Mouse (Mus musculus): ENCODE results near the gene Pheta2.
A peak's percentile ranks its signal among the peaks of the same experiment; 100 is the strongest.
"Not testable (repeated sequence)": the region's sequence is repeated elsewhere in the genome, so short reads cannot be mapped to it uniquely, and the experiment has no call there.

The Pheta2 gene

DNA sequence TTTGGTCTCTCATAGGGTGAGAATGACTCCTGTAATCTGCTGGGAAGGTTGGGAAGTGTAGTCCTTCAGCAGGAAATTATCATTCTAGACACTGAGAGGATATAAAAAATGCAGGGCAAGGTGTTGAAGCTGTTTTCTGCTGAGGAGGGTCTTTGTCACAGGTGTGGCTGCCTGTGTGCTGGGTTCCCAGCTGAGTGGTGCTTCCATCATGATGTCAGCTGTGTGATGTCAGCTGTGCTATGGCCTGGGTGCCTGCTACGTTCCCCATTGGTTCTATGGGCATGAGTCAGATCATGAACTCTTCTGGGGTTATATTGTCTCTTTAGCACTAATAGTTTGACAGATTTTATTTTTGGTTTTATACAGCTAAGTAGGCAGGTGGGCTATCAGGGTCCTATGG, 30.1 kb downstream of the Pheta2 start:
- no peak for DNase-seq (ENCODE audit: low spot score in 2 of 2)

DNA sequence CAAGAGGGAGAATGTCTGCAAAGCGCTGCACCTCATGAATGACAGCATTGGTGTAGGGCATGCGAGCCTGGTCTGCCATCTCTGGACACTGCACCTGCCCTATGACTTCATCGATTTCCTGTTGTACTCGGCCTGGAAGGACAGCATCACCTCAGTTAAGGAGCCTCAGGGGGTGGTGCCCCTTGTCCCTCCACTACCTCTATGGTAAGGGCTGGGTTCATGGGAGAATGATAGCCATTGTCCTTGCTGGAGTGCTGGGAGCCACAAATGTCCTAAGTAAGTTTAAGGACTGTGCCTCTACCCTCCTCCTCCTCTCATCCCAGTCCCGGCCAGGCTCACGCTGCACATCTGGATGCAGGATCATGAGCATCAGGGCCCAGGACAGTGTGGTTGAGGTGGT, 33.7 kb downstream of the Pheta2 start:
- DNase-seq (ENCODE audit: low spot score in 2 of 2) = no peak

DNA sequence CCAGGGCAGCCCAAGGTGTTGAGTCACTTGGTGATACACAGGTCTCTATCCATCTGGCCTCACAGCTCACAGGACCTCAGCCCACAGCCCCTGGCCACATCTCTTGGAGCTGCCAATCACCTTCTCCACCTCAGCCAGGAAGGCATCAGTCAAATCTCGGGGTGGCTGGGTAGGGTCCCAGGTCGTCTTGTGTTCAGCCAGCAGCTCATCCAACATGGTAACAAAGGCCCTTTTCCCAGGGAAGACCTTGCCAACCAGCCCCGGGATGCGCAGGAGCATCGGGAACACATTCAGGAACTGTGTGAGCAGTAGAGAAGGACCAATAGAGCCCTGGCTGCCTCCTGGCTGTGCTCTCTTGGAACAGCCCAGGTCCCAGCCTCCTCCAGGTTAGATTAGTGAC, 34.2 kb downstream of the Pheta2 start:
- no peak for DNase-seq (ENCODE audit: low spot score in 2 of 2)

DNA sequence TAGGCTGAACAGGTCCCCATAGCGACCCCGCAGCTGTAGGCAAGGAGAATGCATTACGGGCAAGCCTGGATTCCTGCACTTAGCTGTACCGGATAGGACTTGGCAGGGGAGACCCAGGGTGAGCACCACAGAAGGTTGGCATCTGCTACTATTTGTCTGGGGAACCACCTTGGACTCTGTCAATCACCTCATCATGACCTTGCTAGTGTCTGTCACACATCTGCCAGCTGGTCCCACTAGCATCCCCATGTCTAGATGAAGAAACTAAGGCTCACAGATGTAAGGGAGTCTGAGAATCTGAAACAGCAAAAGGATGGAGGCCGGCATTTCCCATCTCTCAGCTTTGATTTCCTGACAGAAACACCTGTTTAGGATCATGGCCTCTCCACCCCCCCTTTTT, 35.7 kb downstream of the Pheta2 start:
- no peak for DNase-seq (ENCODE audit: low spot score in 2 of 2)

DNA sequence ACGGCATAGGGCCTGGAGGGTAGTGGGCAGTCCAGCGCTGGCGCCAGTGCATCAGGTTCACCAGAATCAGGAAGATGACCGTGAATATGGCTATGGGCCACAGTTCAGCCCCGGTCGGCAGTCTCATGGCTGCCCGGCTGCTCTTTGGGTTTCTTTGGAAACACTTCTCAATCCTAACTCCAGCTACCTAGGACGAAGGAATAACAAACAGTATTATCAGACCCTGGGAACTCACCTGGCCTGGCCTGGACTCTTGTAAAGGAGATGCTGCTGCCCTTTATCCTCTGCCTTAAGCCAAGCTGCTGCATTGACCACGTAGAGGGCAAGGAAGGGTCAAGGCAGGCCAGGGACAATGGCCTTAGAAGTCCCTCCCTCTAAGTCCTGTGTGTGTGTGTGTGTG, 37.1 kb downstream of the Pheta2 start:
- no peak for DNase-seq (ENCODE audit: low spot score in 2 of 2)

DNA sequence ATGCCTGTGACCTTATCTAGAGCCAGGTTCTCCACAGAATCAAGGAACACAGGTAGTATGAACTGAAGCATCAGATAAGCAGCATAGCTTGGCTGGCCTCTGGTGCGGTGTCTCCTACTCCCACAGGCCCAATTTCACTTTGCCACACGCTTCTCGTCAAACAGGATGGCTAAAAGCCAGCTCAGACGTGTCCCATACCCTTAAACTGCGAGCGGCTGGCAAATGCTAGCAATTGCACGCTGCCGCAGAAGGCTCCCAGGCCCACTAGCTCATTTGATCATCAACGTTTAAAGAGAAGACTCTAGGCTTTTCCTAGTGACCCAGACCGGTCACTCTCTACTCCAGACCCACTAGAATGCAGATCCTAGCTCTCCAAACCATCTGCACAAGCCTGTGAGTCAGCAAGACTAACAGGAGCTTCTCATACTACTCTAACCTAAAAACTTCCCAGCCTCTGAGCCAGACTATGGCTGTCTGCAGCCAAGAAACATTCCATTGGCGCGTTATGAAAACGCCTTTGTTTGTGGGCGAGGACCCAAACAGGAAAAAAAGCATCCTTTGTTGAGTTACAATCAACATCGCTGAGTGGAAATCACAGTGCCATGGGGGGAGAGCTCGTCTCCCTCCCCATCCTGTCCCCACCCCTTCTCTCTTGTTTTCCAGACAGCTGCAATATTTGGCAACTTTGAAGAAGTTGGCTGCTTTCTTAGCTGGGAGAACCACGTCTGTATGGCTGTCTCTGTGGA, 37.8 kb downstream of the Pheta2 start:
- DNase-seq (ENCODE audit: low spot score in 2 of 2) = no peak

DNA sequence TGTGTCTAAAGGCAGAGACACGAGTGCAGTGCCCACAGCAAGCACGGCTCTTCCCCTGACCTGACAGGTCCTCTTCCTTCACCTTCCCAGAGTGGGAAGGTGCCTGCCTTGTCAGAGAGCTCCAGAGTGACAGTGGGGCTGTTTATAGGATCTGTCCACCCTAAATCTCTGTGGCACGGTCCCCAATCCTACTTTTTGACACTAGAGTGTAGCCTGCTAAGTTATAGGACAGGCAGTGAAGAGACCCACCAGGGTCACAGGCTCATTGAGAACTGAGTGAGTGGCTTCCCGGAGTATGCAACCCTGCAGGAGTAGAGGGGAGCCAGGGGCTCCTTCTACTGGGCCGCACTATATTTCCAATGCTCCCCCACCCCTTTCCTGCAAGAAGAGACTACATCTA, 39.0 kb downstream of the Pheta2 start:
- DNase-seq (ENCODE audit: low spot score in 2 of 2) = no peak

DNA sequence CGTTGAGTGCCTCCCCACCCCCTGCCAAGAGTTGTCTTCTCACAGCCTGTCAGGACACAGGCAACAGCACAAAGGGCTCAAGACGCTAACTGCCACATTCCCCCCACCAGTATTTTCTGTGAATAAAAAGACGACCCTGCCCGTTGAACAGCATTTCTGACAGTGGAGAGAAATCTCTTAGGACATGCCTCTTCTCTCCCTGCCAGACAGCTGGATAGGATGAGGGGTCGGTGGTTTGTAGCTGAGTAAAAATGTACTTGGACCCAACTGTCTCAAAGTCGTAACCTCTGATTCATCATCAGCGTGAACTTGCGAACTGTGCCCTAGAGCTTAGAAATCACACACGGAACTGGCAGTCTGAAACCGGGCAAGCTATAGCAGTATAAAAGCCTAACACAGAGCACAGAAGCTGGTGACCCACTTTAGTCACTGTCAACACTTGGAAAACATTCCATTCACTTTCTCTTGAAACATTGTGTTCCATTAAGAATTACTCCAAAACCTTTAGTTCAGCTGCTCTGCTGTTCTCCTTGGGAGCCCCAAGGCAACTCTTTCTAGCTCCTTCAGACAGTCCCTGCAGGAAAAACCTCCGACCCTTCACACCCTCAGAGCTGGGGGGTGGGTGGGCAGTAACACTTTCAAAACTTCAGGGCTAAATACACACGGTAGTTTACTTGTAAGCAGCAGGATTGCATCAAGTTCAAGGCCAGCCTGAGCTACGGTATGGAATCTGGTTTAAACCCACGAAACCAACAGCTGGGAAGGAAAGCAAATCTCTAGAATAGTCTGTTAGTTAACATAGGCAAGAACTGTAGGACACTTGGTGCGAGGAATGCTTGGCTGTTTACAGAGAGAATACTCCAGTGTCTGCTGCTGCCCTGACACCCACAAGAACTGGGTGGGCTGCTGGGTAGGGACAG, 39.8 kb downstream of the Pheta2 start:
- no peak for DNase-seq (ENCODE audit: low spot score in 2 of 2)

DNA sequence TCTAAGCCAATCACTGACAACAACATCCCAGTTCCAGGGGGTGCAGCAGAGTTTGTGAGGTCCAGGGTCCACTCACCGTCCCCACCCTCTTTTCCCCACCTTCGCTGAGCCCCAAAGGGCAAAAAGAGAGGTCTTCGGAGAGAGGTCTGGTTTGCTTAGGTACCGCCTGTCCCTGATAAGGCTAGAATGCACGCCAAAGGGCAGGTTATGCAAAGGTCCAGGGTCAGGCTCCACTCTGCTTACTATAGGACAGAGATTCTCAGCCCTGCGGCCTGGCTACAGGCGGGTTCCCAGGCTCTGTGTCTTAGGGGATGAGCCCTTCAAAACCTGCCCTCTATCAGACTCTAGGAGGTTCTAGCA, 40.7 kb downstream of the Pheta2 start:
- no peak for DNase-seq (ENCODE audit: low spot score in 2 of 2)

DNA sequence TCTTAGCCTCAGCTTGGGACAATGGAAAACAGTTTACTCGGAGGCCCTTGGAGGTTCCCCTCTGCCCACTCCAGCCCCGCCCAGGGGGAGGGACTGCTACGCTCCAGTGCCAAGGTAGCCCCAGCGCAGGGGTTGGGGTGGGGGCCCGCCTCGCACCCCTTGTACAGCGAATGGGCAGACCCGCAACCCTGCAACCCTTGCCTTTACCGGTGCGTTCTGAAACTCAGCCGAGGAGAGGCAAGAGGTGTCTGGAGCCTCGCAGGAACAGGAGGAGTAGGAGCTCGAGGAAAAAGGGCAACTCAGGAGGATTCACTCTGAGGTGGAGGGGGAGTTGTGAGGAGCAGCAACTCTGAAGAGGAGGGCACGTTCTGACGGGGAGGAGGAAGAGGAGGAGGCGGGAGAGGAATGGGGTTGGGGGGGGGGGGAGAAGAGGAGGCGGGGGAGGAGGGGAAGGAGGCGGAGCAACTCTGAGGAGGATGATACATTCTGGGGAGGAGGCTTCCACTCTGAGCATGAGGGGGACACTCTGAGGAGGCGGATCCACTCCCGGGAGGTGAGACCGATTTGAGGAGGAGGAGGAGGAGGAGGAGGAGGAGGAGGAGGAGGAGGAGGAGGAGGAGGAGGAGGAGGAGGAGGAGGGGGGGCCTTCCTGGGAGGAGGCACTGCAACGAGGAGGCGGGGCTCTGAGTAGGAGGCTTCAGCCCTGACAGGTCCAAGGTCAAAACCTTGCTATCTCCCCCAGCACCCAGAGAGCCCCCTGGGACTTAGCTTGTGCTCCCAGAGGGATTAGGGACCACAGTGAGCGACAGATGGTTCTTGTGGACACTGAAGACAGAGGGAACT, 41.4 kb downstream of the Pheta2 start, which contains the start of gene Cyp2d22:
Gene Cyp2d22 (minus strand): TSS at position 390 of the 843 bp plus-strand sequence.
- peak in 1 of 2 experiments; percentile 26 for DNase-seq (ENCODE audit: low spot score in 2 of 2)

DNA sequence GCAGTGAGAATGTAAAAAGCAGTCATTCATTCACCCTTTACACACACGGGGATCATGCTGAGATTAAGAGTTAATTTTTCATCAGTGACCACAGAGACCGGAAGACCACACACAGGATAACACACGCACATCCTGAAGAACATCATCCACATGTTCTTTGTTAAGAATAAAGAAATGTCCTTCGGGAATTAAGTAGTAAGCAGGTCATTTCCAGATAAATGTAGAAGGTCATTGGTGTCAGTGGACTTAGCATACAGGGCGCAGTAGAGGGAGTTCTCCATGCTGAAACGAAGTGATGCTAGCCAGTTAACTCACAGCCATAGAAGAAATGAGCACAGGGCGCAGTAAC, 41.9 kb downstream of the Pheta2 start:
- DNase-seq (ENCODE audit: low spot score in 2 of 2) = no peak

DNA sequence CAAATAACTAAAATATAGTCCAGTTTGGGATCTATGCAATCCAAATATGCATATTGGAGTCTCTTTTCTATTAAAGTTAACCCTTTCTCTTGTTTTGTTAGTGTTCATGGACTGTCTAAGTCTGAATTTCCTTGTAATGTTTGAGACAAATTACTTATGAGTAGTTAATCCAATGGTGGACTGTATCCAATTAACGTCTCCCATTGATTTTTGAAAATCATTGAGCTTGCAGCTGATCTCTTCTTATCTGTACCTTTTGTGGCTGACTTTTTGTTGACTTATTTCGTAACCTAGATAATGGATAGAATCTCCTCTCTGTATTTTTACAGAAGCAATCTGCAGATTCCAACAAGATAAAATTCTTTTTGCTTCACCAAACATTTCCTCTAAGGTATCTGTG, 43.7 kb downstream of the Pheta2 start:
- DNase-seq (ENCODE audit: low spot score in 2 of 2) = no peak

DNA sequence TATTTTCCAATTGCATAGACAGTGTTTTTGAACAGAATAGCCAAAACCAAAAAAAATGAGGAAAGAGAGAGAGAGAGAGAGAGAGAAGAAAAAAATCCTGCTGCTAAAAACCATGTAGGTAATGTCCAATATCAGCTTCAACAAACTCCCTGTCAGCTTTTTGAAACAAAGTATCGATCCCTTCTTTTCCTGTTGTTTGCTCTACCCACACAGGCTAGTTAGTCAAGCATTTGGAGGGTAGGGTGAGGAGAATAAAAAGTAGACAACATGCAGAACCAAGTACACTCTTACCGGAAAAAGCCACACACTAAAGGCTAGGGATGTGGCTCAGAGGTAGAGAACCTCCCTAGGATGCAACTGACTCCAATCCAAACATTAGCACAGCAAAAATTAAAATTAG, 47.0 kb downstream of the Pheta2 start:
- DNase-seq (ENCODE audit: low spot score in 2 of 2) = no peak

DNA sequence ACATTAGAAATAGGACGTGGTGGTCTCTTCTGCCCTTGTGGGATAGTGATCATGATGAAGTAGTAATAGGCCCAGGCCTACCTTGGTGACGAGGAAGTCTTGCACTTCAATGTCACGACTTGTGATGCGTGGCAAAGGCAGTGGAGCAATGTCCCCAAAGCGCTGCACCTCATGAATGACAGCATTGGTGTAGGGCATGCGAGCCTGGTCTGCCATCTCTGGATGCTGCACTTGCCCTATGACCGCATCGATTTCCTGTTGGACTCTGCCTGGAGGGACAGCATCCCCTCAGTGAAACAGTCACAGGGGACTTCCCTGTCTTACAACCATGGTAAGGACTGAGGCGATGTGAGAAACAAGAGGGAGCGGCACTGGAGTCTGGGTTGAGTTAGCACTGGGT, 51.2 kb downstream of the Pheta2 start:
- DNase-seq (ENCODE audit: low spot score in 2 of 2) = not testable (repeated sequence)

DNA sequence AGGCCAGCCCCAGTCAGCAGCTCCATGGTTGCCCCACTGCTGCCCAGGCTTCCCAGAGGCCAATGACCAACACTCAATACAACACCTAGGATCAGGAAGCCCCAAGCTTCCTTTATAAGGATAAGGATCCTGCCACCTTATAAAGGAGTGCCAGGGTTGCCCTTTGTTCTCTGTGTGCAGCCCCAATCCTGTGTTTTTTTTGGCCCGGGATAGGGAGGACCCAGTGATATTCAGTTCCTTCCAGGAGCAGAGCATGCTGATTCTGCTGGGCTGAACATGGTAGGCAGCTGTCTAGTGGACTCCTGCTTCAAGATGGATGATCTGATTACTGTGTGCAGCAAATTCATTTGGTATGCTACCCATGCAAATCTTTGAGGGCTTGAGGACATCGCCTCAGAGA, 55.2 kb downstream of the Pheta2 start, which contains the start of gene Cyp2d11:
Gene Cyp2d11 (minus strand): TSS at position 101 of the 400 bp plus-strand sequence.
- not testable (repeated sequence) for DNase-seq (ENCODE audit: low spot score in 2 of 2)

All from frontal cortex, postnatal 10 days (tissue).